Mouse (Mus musculus): ENCODE data around the gene Nmnat2.

- no peak for TF ChIP-seq CTCF (IDR thresholded peaks at IDR 0.05; ENCODE audit: extremely low read depth, insufficient read depth, insufficient read length, insufficient replicate concordance)
- TF ChIP-seq POLR2A (IDR thresholded peaks at IDR 0.05; ENCODE audit: low read depth, low read length), result no peak
These were observed 19.1 kb downstream of the Nmnat2 start for GRCm38 (mm10) chr1:152973861-152974260.

All from spleen, adult 2 months (tissue).